Mouse (Mus musculus) CD4-positive naive resting alpha-beta T cell, adult 57 days (primary cell): ENCODE results near the gene Hsp90aa1. TPM values are rescaled to one million over a fixed set of nuclear protein-coding genes. Genes with fewer than 3 reads are reported as not detected.

Source experiments
- total RNA-seq: library from RNA; stranded (reverse); gene quantifications from one replicate; pipeline ENCODE4 v1.2.4, GENCODE M21; 2023

The Hsp90aa1 gene
- total RNA-seq = 431 TPM

GRCm38 (mm10) chr12:110702556-110702955 is at the start of gene Hsp90aa1:
TSS of gene Hsp90aa1 (minus strand) at chr12:110702728.

GRCm38 (mm10) chr12:110737170-110738157 is 34.9 kb upstream of the Hsp90aa1 start, which contains the start of gene Wdr20:
TSS of gene Wdr20 (plus strand) at chr12:110737944.

GRCm38 (mm10) chr12:110682561-110683299 is 19.8 kb downstream of the Hsp90aa1 start, which contains the start of gene 1700001K19Rik:
TSS of gene 1700001K19Rik (minus strand) at chr12:110682619.

Other genes with a start within 250 kb of the Hsp90aa1 start
- gene Dync1h1, start 101.3 kb downstream of the Hsp90aa1 start, total RNA-seq = 168 TPM
- gene 1700001K19Rik, start 20.1 kb downstream of the Hsp90aa1 start, total RNA-seq = not detected
- 78.1 TPM for gene Wdr20, start 35.2 kb upstream of the Hsp90aa1 start, total RNA-seq
- gene Mok, start 138.2 kb upstream of the Hsp90aa1 start, total RNA-seq = not detected
- 2.8 TPM for gene Zfp839, start 147.5 kb upstream of the Hsp90aa1 start, total RNA-seq
- gene Cinp, start 186.4 kb upstream of the Hsp90aa1 start, total RNA-seq = 29.8 TPM
- 7.3 TPM for gene Tecpr2, start 186.5 kb upstream of the Hsp90aa1 start, total RNA-seq